In genomic region chr8:120270449-120270848, GRCm38 (mm10) we compare ENCODE assay signal across 10 mouse cellular contexts. TPM values are rescaled to one million over a fixed set of nuclear protein-coding genes. Genes with fewer than 3 reads are reported as not detected.
DNase-seq lines count a peak whose midpoint lies in the region; ATAC-seq and TF ChIP-seq lines count a peak whose summit lies in the region.
"Had no signal": no experiment of that assay in that cellular context is flagged by ENCODE, and none has a peak within 500 bp of the region (broad histone marks: within the 10 kb centered on the region; RNA-seq: fewer than 3 reads in every experiment).

No protein-coding gene starts in this region.

- 52% methylated on average over 13 of the region's 13 CpGs for WGBS in embryonic facial prominence, embryonic 13.5 days
- 55% methylated on average over 13 of the region's 13 CpGs for WGBS in midbrain, postnatal 0 days

- no peaks in the 10 kb centered on the region for H3K27me3 ChIP-seq in embryonic facial prominence, embryonic 13.5 days
- H3K27me3 ChIP-seq in midbrain, postnatal 0 days (ENCODE audit: insufficient read depth, low read length) = no peaks in the 10 kb centered on the region

- H3K4me2 ChIP-seq in embryonic facial prominence, embryonic 13.5 days = no peak overlapping the region
- H3K4me2 ChIP-seq in midbrain, postnatal 0 days (ENCODE audit: low read depth, low read length, poor library complexity, severe bottlenecking) = no peak overlapping the region

- TF ChIP-seq CTCF in midbrain, postnatal 0 days (IDR thresholded peaks at IDR 0.05) = peak; percentile 14; the same call in 1 of the 2 replicates

- H3K36me3 ChIP-seq in embryonic facial prominence, embryonic 13.5 days = no peaks in the 10 kb centered on the region
- H3K36me3 ChIP-seq in midbrain, postnatal 0 days (ENCODE audit: insufficient read depth, low read length) = no peaks in the 10 kb centered on the region
- H3K36me3 ChIP-seq: G1E had no signal

- peak overlapping the region; percentile 51 for H3K27ac ChIP-seq in embryonic facial prominence, embryonic 13.5 days
- no peak overlapping the region for H3K27ac ChIP-seq in midbrain, postnatal 0 days (ENCODE audit: low read depth, low read length)

- H3K9ac ChIP-seq in embryonic facial prominence, embryonic 13.5 days = peak overlapping the region; percentile 49; the same call in 1 of the 2 replicates
- no peak overlapping the region for H3K9ac ChIP-seq in midbrain, postnatal 0 days (replicated peaks; ENCODE audit: low read length, poor library complexity, severe bottlenecking)

- H3K4me3 ChIP-seq in embryonic facial prominence, embryonic 13.5 days = no peak overlapping the region
- H3K4me3 ChIP-seq in midbrain, postnatal 0 days (ENCODE audit: low read depth, low read length) = no peak overlapping the region
- H3K4me3 ChIP-seq: erythroblast, embryonic 14.5 days had no signal

- 0 out of 2 replicates have a peak, but pooled peaks have one; percentile 38 for ATAC-seq in embryonic facial prominence, embryonic 13.5 days (ENCODE audit: insufficient number of reproducible peaks, insufficient read depth, low FRiP score, low TSS enrichment, low read depth)
- ATAC-seq in midbrain, postnatal 0 days (ENCODE audit: low FRiP score) = peak; percentile 62

- peak; percentile 53 to 66 for DNase-seq in layer of hippocampus, adult 18-20 months (ENCODE audit: low spot score in 2 of 2)
- no peak for DNase-seq in layer of hippocampus, adult 9-10 months (ENCODE audit: low spot score)
- DNase-seq in adrenal gland, adult 8-10 months = peak; percentile 88
- DNase-seq in heart, postnatal 14 days = peak; percentile 55 to 67
- peak; percentile 87 for DNase-seq in midbrain, postnatal 0 days (ENCODE audit: low spot score)
- no peak for DNase-seq in thymus, postnatal 25 days
- DNase-seq in urinary bladder, postnatal 4 days (ENCODE audit: low spot score in 2 of 2) = no peak

- H3K4me1 ChIP-seq in embryonic facial prominence, embryonic 13.5 days = peaks cover 94% of the 10 kb centered on the region
- H3K4me1 ChIP-seq in midbrain, postnatal 0 days (ENCODE audit: insufficient read depth, low read length) = peaks cover 4% of the 10 kb centered on the region; the same call in 1 of the 2 replicates

- no peaks in the 10 kb centered on the region for H3K9me3 ChIP-seq in embryonic facial prominence, embryonic 13.5 days
- H3K9me3 ChIP-seq in midbrain, postnatal 0 days (ENCODE audit: low read length) = no peaks in the 10 kb centered on the region
- H3K9me3 ChIP-seq: G1E had no signal

- intact Hi-C loops in heart, postnatal 14 days (cut with DNase I) = no loop called here

RNA-seq across cellular contexts. Expression of gene Gse1, which starts 42.2 kb away (rescaled TPM):
- 100 to 1,000 TPM; 142 to 146 TPM for total RNA-seq in layer of hippocampus, adult 18-20 months (2021)
- 10 to 100 TPM; 30.7 to 64.5 (median 48.4) TPM for total RNA-seq in adrenal gland, adult 8-10 months (2022)
- 6.4 and 8.6 TPM in 2 replicates for polyA plus RNA-seq in embryonic facial prominence, embryonic 13.5 days (2015; fragmentation: Nextera tagmentation; extraction: Ambion mirVana)
- 10 to 100 TPM; 29.0 to 33.1 TPM for total RNA-seq in heart, postnatal 14 days (2021)
- total RNA-seq in midbrain, postnatal 0 days (2014; rRNA removed) = 47.3 and 51.3 TPM in 2 replicates
- polyA plus RNA-seq in midbrain, postnatal 0 days (2015; fragmentation: Nextera tagmentation; extraction: Ambion mirVana) = 9.9 and 12.4 TPM in 2 replicates

Comparison
In these comparisons a context has a peak if more than half of its experiments do, and no peak if none do; other contexts are left out.
1. DNase-seq: peak in layer of hippocampus, adult 18-20 months (2 of 2), adrenal gland, adult 8-10 months (single experiment), heart, postnatal 14 days (2 of 2) and midbrain, postnatal 0 days (single experiment); none in layer of hippocampus, adult 9-10 months (single experiment), thymus, postnatal 25 days (single experiment) and urinary bladder, postnatal 4 days (0 of 2).